Mouse (Mus musculus): ENCODE results near the gene AI467606.

DNA sequence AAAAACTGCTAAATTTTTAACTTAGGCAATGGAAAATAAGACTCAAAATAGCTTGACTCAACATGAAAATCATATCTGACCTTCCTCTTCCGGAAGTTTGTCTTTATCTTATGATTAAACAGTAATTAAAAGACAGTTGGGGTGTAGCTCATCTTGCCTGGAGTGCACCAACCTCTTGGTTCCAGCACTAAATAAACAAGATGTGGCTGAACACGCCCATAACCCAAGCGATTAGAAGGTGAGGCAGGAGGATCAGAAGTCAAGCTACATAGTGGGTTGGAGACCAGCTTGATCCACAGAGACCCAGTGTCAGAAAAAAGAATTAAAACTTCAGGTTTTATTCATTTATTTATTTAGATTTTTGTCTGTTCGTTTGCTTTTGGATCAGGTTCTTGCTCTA lies 7.5 kb upstream of the AI467606 start:
- no peak for TF ChIP-seq CTCF (IDR thresholded peaks at IDR 0.05; ENCODE audit: borderline replicate concordance, insufficient read depth, low read depth, low read length)
- TF ChIP-seq POLR2A (IDR thresholded peaks at IDR 0.05; ENCODE audit: borderline replicate concordance, insufficient read depth, low read length): no peak
